9 mouse cellular contexts compared by ENCODE assay signal in genomic region chr5:125312970-125313597, GRCm38 (mm10). TPM values are rescaled to one million over a fixed set of nuclear protein-coding genes. Genes with fewer than 3 reads are reported as not detected.
DNase-seq lines count a peak whose midpoint lies in the region; ATAC-seq lines count a peak whose summit lies in the region.
"Had no signal": no experiment of that assay in that cellular context is flagged by ENCODE, and none has a peak within 500 bp of the region (broad histone marks: within the 10 kb centered on the region; RNA-seq: fewer than 3 reads in every experiment).

No protein-coding gene starts in this region.

- H3K9ac ChIP-seq in heart, embryonic 11.5 days (ENCODE audit: low read depth, low read length) = no peak overlapping the region

- no peak overlapping the region for H3K27ac ChIP-seq in heart, embryonic 11.5 days (ENCODE audit: low read depth, low read length)

- H3K27me3 ChIP-seq in heart, embryonic 11.5 days (ENCODE audit: control insufficient read depth, insufficient read depth, low read length) = no peaks in the 10 kb centered on the region

- DNase-seq in heart, postnatal 36 days = peak; percentile 54 to 63
- DNase-seq in 416B (ENCODE audit: low read depth) = peak; percentile 68
- peak; percentile 75 to 85 for DNase-seq in adrenal gland, postnatal 36 days
- peak; percentile 74 to 82 for DNase-seq in kidney, postnatal 4 days
- DNase-seq in thymus, postnatal 10 days (ENCODE audit: low spot score in 2 of 2) = no peak
- DNase-seq in left cerebral cortex, adult 8-10 months (ENCODE audit: low spot score in 2 of 2) = no peak
- no peak for DNase-seq in c-Kit-positive CD71-positive TER-119-positive erythroid progenitor cells, embryonic 14.5 days (ENCODE audit: low spot score)

- H3K4me3 ChIP-seq in heart, embryonic 11.5 days (ENCODE audit: low read depth, low read length) = no peak overlapping the region
- H3K4me3 ChIP-seq: erythroblast, embryonic 14.5 days had no signal

- 86% methylated on average over 13 of the region's 13 CpGs for WGBS in heart, embryonic 11.5 days (ENCODE audit: insufficient replicate concordance)

- no peak overlapping the region for H3K4me2 ChIP-seq in heart, embryonic 11.5 days

- intact Hi-C loops in heart, postnatal 36 days (cut with DNase I) = no loop called here

- no peaks in the 10 kb centered on the region for H3K36me3 ChIP-seq in heart, embryonic 11.5 days (ENCODE audit: control insufficient read depth, insufficient read depth, low read length)

- H3K9me3 ChIP-seq in heart, embryonic 11.5 days (replicated peaks; ENCODE audit: control insufficient read depth, low read length) = no peaks in the 10 kb centered on the region

- ATAC-seq in heart, embryonic 11.5 days (replicated peaks; ENCODE audit: insufficient number of reproducible peaks, low FRiP score, low TSS enrichment) = no peak

- H3K4me1 ChIP-seq in heart, embryonic 11.5 days (ENCODE audit: control insufficient read depth, insufficient read depth, low read length) = peaks cover 7% of the 10 kb centered on the region

RNA-seq across cellular contexts. Expression of gene Scarb1, which starts 27.8 kb away (rescaled TPM):
- 10 to 100 TPM; 35.4 to 44.4 TPM for total RNA-seq in heart, postnatal 36 days (2021)
- polyA plus RNA-seq in heart, embryonic 11.5 days (2014; fragmentation: Nextera tagmentation; extraction: Ambion mirVana) = 57.1 and 67.0 TPM in 2 replicates
- 1,000 to 10,000 TPM; 1,867 to 4,652 TPM for total RNA-seq in adrenal gland, postnatal 36 days (2021)
- 10 to 100 TPM; 28.6 to 34.9 (median 30.0) TPM for total RNA-seq in left cerebral cortex, adult 8-10 months (2022)

Comparison
In these comparisons a context has a peak if more than half of its experiments do, and no peak if none do; other contexts are left out.
1. DNase-seq: peak in heart, postnatal 36 days (2 of 2), 416B (single experiment), adrenal gland, postnatal 36 days (2 of 2) and kidney, postnatal 4 days (2 of 2); none in thymus, postnatal 10 days (0 of 2), left cerebral cortex, adult 8-10 months (0 of 2) and c-Kit-positive CD71-positive TER-119-positive erythroid progenitor cells, embryonic 14.5 days (single experiment).
2. RNA of gene Scarb1, which starts 27.8 kb away (total RNA-seq): 1,867 to 4,652 TPM in adrenal gland, postnatal 36 days; 35.4 to 44.4 TPM in heart, postnatal 36 days and 28.6 to 34.9 TPM in left cerebral cortex, adult 8-10 months; every median in the first group is over 10 times any median in the second.